Mouse (Mus musculus) hematopoietic stem cell, adult 5-6 weeks (primary cell): ENCODE measurements at regions not wholly inside any gene's neighbourhood (a gene's known extent, or its start where the extent isn't known, plus 50 kb on each side); places are given as distances from the start of the nearest gene placed in this dataset.
"Not testable (repeated sequence)": the region's sequence is repeated elsewhere in the genome, so short reads cannot be mapped to it uniquely, and the experiment has no call there.

ENCODE experiments used
- ATAC-seq, 2 experiments: fragments of 125-278 bp in 1 of 2; replicated peaks in 1 of 2; 2 replicates each; pipeline ENCODE4 v1.8.0; 2016 to 2017; ENCODE audit warnings: inconsistent platforms in 2 of 2, mild to moderate bottlenecking in 2 of 2, moderate number of reproducible peaks in 2 of 2, low read depth in 1 of 2, moderate TSS enrichment in 1 of 2; ENCODE audit not compliant: low FRiP score in 2 of 2, poor library complexity in 2 of 2, severe bottlenecking in 2 of 2, insufficient read depth in 1 of 2, low TSS enrichment in 1 of 2

DNA sequence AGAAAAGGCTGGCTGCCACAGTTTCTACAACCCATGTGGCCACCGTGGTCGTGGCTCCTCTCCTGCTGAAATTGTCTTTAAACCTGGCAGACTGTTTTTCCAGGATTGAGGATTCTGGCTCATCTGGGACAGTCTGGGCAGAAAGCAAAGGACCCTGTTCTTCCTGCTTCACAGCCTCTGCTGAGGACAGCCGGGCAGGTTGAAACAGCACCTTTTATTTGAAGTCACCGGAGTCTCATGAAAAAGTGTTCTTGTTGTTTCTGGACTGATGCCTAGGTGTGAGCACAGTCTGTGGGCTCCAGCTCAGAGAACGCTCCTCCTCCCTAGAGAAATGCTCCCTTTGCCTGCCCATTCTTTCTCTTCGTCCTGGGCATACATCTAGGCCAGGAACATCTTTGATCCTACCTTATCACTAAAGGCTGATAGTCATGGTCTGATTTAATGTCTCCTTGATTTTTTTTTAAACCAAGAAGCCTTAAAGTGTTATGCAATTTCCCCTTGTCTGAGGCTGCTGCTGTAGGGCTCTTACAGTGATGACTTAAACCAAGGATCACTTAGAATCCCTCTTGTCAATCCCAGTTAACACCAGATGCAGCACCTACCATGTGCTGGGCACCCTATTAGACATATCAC, 177.0 kb upstream of the Frmd6 start:
- ATAC-seq, result no peak

DNA sequence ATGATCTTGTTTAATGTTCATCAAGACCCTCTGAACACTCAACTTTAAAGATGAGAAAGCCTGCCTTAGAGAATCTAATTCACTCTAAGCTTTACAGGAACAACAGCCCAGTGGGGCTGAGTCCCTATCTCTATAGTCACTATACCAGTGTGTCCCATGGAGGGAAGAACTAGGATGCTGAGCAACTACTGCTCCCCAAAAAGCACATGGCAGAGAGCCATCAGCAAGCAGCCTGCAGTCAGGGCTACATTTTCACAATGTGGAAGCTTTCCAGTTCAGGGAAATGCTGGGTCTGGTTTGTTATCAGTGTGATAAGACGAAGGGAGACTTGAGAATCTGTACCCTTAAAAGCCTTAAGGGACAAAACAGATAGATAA, 176.5 kb upstream of the Frmd6 start:
- no peak for ATAC-seq

DNA sequence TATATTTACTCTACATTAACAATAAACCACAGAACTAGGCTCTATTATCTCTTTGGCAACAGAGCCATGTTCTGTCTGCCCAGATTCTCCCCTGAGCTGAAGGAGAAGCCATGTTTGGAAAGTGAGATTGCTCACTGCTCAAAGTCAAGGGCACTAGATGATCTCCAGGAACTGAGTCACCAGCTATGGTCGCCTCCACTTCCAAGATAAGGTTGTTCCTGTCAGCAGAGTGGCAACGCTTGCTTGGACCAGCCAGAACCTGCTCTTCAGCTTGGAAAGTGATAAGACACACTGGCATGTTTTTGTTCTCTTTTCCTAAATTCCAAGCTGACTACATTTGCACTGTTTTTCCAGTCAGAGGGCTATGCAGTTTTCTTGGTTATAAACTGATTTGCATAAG, 175.6 kb upstream of the Frmd6 start:
- no peak for ATAC-seq

DNA sequence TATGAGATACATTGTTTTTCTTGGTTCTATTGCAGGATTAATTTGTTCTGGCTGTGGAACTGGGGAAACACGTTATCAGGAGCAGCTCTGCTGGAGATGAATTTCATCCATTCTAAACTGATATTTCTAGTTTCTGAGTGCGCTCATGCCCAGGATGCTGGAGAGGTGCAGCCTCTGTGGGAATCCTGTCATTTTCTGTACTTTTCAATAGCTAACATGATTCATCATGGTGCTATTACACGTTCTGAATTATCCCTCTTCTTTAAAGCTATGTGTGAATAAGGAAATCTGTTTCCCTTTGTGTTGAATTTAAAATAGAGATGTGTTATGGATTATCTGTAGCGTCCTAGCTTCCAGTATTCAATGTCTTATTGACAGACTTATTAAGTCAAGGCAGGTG, 174.8 kb upstream of the Frmd6 start:
- ATAC-seq, result no peak

DNA sequence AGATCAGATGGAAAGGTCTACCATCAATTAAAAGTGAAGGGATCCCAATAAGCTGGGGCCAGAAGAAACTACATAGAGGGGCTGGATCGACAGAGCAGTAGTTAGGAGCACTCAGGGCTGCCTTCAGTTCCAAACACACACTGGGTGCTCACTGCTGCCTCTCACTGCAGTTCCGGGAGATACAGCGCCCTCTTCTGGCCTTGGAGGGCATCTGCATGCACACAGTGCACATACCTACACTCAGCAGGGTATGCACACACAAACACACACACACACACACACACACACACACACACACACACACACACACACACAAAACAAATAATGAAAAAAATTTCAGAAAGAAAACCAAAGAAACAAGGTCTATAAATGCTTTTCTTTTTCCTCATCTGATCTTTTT, 172.6 kb upstream of the Frmd6 start:
- ATAC-seq, result peak in 1 of 2 experiments; percentile 22; a peak in 1 of 4 replicates

DNA sequence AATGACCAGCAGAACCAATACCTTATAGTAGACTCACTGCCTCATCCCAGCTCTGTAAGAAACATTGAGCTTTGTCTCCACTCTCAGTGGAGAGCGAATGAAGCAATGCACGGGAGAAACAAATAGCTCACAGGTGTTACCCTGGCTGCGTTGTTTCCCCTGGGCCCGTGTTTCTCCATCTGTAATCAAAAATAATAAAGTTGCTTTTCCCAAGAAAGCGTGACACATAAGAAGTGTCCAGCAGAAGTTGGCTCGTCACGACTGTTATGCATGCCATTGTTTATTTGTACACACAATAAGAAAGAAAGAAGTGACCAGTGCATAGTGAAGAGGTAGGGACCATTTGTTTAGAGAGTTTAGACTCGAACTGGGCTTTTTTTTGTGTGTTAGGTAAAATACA, 171.3 kb upstream of the Frmd6 start:
- no peak for ATAC-seq

DNA sequence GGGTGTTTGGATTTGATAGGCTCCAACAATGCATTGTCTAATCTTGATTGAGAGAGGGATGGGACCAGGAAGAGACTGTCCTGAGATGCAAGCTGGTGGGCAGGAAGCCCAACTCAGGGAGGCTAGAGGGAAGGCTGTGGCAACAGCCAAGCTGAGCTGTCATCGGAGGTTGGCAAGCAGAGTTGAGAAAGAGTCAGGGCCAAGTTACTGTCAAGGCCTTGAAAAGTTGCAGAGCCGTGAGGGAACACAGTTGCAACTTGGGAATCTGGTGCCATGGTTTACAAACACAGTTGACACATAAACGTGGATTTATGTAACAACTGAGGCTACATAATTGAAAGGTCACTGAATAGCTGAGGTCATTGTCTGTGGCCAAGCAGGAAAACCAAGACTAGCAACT, 170.8 kb upstream of the Frmd6 start:
- no peak for ATAC-seq

DNA sequence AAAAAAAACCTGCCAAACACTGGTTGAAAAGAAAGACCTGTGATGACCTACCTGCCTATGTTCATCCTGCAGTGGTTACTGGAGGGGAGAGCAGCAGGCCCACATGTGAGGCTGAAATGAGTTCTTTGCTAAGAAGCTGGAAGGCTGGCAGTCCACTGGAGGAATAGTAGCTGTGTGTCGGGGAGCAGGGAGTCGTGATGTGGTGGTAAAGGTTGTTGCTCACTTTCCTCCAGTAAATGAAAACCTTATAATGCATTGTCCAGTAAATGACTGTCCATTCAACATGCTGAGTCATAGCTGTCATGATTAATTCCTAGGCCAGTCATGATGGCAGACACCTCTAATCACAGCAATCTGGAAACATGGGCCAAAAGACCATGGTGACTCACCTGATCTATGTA, 169.9 kb upstream of the Frmd6 start:
- ATAC-seq, result no peak

DNA sequence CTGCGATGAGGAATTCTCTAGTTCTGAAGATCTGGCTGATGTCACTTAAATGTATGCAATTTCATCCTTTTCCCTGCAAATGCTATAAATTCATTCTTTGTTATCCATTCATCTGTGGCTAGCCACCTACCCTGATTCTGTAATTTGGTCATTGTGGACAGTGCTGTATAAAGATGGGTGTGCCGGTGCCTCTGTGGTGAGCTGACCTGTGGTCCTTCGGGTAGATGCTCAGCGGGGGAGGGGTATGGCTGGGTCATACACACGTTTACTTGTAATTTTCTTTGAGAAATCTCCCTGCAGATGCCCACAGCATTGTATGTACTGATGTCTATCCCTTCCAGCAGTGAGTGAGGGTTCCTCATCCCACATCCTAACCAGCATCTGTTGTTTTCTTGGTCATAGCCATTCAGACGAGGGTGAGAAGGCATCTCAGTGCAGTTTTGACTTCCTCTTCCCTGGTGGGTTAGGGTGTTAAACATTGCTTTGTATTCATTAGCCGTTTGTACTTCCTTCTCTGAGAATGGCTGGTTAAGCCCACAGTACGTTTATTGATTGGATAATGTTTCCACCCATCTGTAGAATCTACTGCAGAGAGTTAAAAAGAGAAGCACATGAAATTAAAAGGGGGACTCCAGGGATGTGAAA, 169.3 kb upstream of the Frmd6 start:
- ATAC-seq, result peak in 1 of 2 experiments; percentile 53; a peak in 2 of 4 replicates

DNA sequence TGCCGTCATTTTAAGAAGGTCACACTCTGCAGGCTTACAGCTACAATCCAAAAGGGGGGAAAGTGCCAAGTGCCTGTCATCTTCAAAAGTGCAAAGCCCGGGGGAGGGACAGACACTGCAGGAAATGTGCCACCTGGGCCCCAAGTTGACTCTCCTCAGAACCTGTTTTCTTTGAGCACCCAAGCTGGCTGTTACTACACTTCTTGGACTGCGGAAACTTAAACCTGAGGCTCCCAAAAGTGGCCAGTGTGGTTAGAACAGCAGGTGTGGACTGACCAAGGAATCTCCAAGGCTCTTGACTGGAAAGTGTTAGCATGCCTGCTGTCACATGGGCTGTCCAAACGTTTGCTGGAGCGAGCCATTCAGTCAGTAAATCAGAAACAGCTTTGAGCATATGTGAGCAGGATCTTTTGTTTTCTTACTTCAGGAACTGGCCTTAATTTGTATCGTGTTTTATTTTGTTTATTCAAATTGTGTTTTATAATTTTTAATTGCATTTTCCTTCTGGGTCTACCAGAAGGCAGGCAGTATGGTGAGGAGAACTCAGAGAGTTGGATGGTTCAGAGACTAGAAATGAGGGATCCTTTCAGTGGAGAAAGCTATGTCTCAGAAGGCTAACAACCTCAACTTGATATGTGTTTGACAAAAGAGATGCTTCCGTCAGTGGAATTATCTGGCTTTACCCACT, 168.4 kb upstream of the Frmd6 start:
- no peak for ATAC-seq

DNA sequence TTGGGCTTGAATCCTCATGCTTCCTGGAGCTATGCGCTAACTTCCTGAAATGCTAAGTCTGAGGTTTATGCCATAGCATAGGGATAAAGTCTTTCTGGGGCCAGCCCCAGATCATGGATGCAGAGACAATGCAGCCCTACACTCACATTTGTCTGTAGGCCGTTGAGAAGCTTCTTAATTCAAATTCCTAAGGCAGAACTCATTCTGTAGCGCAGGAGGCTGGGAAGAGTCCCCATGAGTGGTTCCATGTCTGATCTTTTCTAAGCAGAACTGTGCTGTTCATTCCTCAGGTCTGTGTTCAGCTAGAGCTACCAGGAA, 167.9 kb upstream of the Frmd6 start:
- no peak for ATAC-seq

DNA sequence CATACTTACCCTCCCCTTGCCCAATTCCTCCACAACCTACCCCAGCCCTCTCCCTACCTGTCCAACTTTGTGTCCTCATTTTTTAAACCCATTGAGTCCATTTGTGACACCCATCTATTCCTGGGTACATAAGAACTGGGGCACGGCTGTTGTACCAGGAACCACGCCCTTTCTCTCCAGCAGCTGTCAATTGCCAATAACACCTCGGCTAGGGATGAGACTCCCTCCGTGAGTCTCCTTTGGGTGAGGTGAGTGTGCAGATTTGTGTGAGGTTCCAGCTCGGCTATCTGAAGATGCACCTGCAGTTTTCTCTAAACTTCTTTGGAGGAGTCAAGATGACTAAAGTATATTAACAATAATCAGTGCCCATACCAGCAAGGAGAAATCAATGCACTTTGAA, 167.2 kb upstream of the Frmd6 start:
- ATAC-seq, result no peak

DNA sequence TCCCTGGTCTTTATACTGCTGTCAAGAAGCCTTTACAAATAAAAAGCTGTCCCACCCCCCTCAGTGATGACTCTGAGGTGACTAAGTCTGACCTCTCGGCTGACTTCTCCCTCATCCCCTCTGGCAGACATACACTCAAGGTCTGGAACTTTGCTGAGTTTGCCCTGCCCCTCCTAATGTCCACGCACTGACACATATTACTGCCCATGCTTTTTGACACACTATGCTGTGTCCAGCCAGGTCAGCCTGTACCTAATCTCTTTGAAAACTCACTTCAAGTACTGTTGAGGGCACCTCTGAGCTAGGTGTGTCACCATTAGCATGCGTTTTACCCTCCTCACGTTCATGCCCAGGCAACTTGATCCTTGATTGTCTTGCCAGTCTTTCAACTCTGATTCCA, 164.9 kb upstream of the Frmd6 start:
- no peak for ATAC-seq

DNA sequence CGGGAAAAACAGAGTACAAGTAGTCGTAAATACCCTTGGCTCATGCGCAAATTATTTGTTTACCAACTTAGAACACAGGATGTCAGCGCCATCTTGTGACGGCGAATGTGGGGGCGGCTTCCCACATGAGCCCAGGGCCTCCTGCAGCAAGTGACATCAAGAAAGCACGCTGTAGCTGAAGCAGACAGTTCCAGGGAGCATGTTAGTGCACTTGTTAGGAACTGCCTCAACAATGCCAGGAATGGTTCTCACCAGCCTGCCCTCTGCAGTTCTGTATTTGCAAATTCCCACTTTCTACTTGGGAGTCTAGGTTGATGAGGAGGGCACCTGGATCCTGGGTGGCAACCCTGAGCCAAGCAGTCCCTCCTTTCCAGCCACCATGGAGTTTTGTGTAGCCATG, 157.2 kb upstream of the Frmd6 start:
- not testable (repeated sequence) for ATAC-seq

DNA sequence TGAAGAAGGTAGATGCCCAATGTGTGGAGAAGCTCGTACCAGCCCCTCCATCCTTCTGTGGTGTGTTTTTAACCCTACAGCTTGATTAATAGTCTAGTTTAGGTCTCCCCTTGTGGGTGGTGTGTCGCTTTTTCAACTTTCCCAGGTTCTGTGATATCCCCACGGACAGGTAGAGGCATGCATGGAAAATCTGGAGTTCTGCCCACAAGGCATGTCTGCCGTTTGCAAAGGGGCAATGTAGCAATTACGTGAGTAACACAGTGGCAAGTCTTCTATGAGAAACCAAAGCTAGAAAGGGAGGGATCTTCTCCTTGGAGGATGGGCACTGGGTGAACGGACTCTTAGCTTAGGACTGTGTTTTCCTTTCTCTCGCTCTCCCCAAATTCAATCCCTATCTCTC, 153.2 kb upstream of the Frmd6 start:
- no peak for ATAC-seq

DNA sequence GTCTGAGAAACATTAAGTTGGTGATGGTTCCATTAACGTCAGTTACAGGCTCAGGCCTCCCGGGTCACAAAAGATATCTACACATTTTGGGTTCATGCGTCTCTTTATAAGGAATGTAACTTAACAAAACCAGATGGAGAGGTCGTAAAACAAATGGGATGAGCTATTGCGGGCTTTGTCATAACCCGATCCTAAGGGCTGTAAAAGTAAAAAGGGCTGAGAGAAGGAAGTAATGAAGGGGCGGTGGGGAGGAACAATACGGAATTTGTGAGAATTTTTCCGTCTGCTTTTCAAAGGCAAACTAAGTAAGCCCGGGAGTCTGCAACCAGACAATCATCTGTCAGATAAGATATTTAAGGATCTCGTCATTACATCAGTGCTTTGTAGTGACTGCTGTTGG, 152.1 kb upstream of the Frmd6 start:
- no peak for ATAC-seq

DNA sequence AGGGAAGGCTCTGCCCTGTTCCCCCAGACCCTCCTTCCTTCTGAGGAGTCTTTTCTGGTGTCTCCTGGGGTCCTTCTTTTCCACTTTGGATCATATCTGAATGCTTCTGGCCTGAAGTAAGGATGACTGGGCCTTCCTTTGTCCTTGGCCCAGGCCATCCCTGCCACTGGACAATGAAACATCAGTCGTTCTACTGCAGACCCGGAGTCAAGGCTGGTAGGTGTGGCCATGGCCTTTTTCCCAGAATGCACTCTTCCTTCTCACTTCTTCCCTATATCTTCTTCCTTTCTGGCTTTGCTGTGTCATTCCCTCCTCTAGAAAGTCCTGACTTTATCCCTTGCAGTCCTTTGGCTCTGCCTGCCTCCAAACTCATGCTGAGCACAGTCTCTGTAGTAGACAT, 151.2 kb upstream of the Frmd6 start:
- ATAC-seq, result no peak

DNA sequence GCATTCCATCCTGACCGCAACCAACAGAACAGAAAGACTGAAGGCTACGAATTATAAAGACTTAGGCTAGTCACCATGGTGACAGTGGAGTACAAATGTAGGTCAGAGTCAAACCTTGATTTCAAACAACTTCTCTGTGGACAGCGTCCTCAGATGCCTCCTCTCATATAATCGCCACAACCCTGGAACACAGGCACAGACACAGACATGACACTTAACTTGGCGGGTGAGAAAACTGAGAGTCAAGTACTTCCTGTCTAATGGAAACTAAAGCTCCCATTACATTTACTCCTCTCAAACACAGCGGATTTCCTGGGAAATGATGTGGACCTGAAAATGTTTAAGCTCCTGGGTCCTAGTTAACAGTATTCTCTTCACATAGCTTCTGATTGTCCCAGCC, 149.5 kb upstream of the Frmd6 start:
- ATAC-seq, result no peak
